Mouse (Mus musculus): ENCODE measurements around the gene Adamtsl1. TPM values are rescaled to one million over a fixed set of nuclear protein-coding genes. Genes with fewer than 3 reads are reported as not detected.
A peak's percentile ranks its signal among the peaks of the same experiment; 100 is the strongest.

The Adamtsl1 gene
- polyA plus RNA-seq, 1 experiment: 6.3 TPM

DNA sequence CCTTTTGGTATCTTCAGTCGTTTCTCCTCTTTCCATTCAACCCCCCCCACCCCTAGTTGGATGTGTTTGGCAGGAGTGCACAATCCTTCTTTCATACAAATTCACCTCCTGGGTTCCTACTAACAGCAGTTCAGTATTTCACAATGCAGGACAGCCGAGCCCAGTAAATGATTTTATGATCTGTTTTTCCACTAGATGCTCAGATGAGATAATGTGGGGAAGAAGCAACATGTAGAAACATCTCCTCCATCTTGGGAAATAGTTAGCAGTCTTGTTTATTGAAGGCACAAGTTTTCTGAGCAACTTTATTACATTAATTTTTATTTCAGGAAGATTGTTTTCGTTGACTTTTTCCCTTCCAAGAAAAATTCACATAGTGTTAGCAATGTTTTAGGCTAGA, 40.7 kb downstream of the Adamtsl1 start:
- TF ChIP-seq CTCF (IDR thresholded peaks at IDR 0.05; ENCODE audit: borderline replicate concordance, extremely low read depth, insufficient read depth, insufficient read length) (no peak), POLR2A (IDR thresholded peaks at IDR 0.05; ENCODE audit: borderline replicate concordance, extremely low read depth, insufficient read depth, insufficient read length, poor library complexity, severe bottlenecking) (no peak)
- DNase-seq (ENCODE audit: low read depth): peak; percentile 22

DNA sequence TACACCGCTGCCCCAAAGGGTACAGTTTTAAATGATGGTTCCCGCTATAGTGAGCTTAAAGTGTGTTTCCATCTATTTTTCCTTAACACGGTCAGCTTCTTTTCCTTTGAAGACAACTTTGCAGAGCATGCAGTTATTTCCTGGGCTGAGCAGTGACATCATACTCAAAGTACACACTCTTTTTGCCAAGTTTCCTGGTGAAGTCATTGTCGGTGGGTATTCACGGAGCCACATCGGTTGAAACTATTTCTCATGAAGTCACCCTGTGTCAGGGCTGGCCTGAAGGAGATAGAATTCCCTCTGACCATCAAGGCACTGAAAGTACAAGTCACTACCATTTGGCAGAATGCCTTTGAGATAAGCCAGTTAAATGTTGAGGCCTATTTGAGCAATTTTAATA, 45.8 kb downstream of the Adamtsl1 start:
- TF ChIP-seq CTCF (IDR thresholded peaks at IDR 0.05; ENCODE audit: borderline replicate concordance, extremely low read depth, insufficient read depth, insufficient read length): no peak
- no peak for DNase-seq (ENCODE audit: low read depth)

DNA sequence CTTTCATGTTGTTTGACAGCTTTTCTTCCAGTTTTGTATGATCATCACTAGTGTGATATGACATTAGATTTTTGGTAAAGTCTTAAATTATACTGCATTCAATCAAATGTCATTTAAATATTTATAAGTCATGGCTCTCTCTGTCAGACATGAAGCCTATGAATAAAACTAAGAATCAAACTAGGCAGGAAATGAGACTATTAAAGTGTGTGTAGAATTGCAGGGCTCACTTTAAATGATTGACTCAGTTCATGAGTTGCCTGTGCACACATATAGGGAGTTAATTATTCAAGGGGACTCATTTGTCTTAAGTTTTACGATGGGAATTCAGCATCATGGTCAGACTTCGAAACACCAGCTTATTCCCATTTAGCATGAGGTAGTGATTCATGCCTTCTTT, 71.5 kb downstream of the Adamtsl1 start:
- TF ChIP-seq CTCF (IDR thresholded peaks at IDR 0.05; ENCODE audit: borderline replicate concordance, extremely low read depth, insufficient read depth, insufficient read length) (no peak), POLR2A (IDR thresholded peaks at IDR 0.05; ENCODE audit: borderline replicate concordance, extremely low read depth, insufficient read depth, insufficient read length, poor library complexity, severe bottlenecking) (no peak)
- DNase-seq (ENCODE audit: low read depth): peak; percentile 12

DNA sequence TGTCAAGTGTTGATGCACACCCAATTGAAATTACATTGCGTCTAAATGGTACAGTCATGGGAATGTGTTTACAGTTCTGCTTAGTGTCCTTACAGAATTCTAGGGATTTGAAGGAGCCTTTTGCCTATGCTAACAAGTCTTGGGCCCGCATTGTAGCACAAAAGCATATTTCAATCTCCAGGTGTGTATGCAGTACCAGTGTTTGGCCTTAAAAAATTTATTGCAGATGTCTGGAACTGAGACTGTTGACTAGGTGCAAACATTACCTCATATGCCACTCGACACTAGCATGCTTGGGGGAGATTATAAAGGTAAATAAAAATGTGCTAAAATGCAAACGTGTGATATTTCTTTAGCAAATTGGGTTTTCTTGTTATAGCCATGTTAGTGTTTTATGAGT, 75.0 kb downstream of the Adamtsl1 start:
- no peak for TF ChIP-seq CTCF (IDR thresholded peaks at IDR 0.05; ENCODE audit: borderline replicate concordance, extremely low read depth, insufficient read depth, insufficient read length)
- TF ChIP-seq POLR2A (IDR thresholded peaks at IDR 0.05; ENCODE audit: borderline replicate concordance, extremely low read depth, insufficient read depth, insufficient read length, poor library complexity, severe bottlenecking): no peak
- no peak for DNase-seq (ENCODE audit: low read depth)

DNA sequence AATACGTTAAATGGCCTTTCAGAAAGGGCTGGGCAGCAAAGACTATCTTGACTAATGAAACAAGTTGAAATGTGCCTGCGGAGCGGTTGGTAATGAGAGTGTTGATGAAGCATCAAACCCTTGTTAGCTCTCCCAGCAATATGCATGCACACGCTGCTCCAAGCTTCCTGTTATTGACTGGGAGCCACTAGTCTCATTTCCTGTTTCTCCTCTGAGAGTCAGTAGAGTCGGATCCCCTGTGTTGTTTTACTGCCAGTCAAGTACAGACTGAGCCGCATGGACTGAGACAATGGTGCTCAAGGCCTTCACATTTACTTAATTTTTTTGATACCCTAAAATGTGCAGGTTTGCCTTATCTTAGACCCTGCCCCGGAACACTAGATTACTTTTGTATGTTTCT, 77.1 kb downstream of the Adamtsl1 start:
- TF ChIP-seq POLR2A (IDR thresholded peaks at IDR 0.05; ENCODE audit: borderline replicate concordance, extremely low read depth, insufficient read depth, insufficient read length, poor library complexity, severe bottlenecking): no peak
- no peak for TF ChIP-seq CTCF (IDR thresholded peaks at IDR 0.05; ENCODE audit: borderline replicate concordance, extremely low read depth, insufficient read depth, insufficient read length)
- no peak for DNase-seq (ENCODE audit: low read depth)

DNA sequence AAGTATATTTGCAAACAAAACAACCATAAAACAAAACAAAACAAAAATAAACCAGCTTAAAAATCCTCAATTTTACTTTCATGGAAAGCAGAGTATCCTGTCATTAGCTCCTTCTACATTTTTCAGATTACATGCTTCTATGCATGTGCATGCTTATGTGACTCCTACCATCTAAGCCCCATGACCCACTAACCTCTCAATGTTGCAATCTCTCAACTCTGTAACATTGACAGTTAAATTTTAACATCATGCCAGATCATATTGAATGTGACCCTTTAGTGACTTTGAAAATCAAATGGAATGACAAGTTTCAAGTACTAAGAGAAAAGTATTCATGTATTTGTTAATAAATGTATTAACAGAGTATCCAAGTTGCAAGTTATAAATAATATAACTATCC, 80.2 kb downstream of the Adamtsl1 start:
- DNase-seq (ENCODE audit: low read depth): no peak
- TF ChIP-seq CTCF (IDR thresholded peaks at IDR 0.05; ENCODE audit: borderline replicate concordance, extremely low read depth, insufficient read depth, insufficient read length) (no peak), POLR2A (IDR thresholded peaks at IDR 0.05; ENCODE audit: borderline replicate concordance, extremely low read depth, insufficient read depth, insufficient read length, poor library complexity, severe bottlenecking) (no peak)

DNA sequence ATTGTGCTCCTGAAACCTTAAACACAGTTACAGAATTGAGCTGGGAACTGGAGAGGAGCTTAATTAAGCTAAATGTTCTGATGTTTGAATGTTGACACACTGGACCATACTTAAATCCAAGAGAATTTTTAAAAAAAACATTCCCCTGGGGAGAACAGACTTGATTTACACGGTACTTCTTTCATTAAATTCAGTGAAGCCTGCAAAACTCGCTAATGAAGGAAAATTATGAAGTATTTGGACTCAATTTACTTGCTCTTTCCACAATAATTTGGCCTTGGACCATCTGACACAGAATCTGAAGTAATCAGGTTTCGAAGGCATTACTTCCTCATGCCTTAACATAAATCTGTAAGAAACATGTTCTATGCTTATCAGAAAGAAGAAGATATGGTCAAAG, 99.4 kb downstream of the Adamtsl1 start:
- no peak for DNase-seq (ENCODE audit: low read depth)
- TF ChIP-seq CTCF (IDR thresholded peaks at IDR 0.05; ENCODE audit: borderline replicate concordance, extremely low read depth, insufficient read depth, insufficient read length) (no peak), POLR2A (IDR thresholded peaks at IDR 0.05; ENCODE audit: borderline replicate concordance, extremely low read depth, insufficient read depth, insufficient read length, poor library complexity, severe bottlenecking) (no peak)

DNA sequence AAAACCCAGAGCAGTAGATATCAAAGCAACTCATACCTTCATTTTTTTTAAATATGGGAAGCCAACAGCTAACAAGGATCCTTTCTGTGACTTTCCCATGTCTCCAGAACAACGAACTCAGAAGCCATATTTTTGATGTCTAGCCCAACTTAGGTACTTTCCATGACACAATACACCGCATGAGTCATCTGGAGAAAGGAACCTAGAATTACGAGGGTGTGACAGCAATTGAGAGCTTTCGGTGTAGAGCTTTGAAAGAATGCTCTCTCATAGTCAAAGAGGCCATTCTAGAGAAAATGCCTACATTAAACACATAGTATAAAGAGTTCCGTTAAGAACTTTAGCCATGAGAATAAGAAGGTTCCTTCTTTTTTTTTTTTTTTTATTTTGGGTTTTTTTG, 104.8 kb downstream of the Adamtsl1 start:
- TF ChIP-seq POLR2A (IDR thresholded peaks at IDR 0.05; ENCODE audit: borderline replicate concordance, extremely low read depth, insufficient read depth, insufficient read length, poor library complexity, severe bottlenecking) (no peak), CTCF (IDR thresholded peaks at IDR 0.05; ENCODE audit: borderline replicate concordance, extremely low read depth, insufficient read depth, insufficient read length) (no peak)
- no peak for DNase-seq (ENCODE audit: low read depth)

DNA sequence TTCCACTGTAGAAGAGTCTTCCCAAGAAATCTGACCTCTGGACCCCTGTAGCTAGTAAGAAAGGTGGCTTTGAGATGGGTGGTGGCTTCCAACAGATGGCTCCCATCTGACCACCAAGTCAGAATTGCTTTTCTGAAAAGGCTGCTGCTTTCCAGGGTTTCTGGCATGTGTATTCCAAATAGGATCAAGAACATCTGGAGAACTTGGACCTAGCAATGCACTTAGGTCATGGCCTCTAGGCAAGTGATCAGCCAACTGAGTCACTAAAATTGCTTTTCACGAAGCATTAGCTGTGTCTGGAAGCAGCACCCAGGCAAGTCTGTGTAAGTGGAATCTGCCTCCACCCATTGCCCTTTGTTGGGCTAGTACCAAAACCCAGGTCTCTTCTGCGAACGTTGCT, 105.3 kb downstream of the Adamtsl1 start:
- no peak for TF ChIP-seq POLR2A (IDR thresholded peaks at IDR 0.05; ENCODE audit: borderline replicate concordance, extremely low read depth, insufficient read depth, insufficient read length, poor library complexity, severe bottlenecking)
- no peak for TF ChIP-seq CTCF (IDR thresholded peaks at IDR 0.05; ENCODE audit: borderline replicate concordance, extremely low read depth, insufficient read depth, insufficient read length)
- DNase-seq (ENCODE audit: low read depth): no peak

DNA sequence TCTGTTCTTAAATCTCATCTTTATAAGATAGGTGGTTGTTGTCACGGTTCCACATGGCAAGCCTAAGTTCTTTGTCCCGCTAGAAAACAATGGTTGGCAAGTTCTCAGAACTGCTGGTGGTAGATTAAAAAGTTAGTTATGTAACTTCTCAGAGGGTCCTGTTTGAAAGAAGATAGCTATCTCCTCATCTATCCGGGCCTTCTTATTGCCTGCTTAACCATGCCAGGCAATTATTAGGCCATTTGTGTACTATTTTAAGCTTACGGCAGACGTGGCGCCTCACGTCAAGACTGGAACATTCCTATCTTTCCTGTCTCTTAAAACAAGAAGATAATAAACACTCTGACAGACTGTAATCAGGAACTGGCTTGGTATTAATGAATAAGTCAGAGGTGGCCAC, 115.4 kb downstream of the Adamtsl1 start:
- TF ChIP-seq CTCF (IDR thresholded peaks at IDR 0.05; ENCODE audit: borderline replicate concordance, extremely low read depth, insufficient read depth, insufficient read length) (no peak), POLR2A (IDR thresholded peaks at IDR 0.05; ENCODE audit: borderline replicate concordance, extremely low read depth, insufficient read depth, insufficient read length, poor library complexity, severe bottlenecking) (no peak)
- DNase-seq (ENCODE audit: low read depth): no peak

DNA sequence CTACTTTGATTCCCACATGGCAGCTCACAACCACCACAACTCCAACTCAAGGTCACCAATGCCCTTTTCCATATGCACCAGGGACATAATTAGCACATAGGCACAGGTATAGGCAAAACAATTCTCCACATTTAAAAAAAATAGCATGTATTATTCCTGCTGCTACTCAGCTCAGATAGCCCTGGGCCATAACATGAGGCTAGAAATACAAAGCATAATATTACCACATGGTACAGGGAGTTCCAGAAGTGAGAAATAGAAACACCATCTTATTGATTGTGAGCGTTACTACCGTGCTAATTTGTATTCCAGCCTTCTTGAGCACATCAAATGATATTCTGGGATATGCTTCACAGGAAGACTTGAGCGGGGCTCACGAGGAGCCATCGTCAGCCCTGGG, 155.3 kb downstream of the Adamtsl1 start:
- TF ChIP-seq CTCF (IDR thresholded peaks at IDR 0.05; ENCODE audit: borderline replicate concordance, extremely low read depth, insufficient read depth, insufficient read length) (no peak), POLR2A (IDR thresholded peaks at IDR 0.05; ENCODE audit: borderline replicate concordance, extremely low read depth, insufficient read depth, insufficient read length, poor library complexity, severe bottlenecking) (no peak)
- no peak for DNase-seq (ENCODE audit: low read depth)

DNA sequence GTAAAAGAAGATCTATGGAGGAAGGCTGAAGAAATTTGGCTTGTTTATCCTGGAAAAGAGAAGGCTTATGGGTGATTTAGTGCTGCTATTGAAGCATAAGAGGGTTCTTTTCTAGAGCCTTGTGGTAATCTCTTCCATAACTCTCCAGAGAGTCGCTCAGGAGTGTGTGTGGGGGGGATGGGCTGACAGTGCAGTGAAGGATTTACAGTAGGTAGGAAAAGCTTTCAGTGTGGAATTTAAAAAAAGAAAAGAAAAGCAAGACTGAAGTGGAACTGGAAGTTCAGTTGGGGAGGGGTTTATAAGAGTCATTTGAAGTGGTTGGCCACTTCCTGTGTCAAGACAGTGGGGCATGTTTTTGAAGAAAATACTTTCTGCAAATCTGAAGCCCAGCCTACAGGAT, 155.8 kb downstream of the Adamtsl1 start:
- DNase-seq (ENCODE audit: low read depth): no peak
- no peak for TF ChIP-seq POLR2A (IDR thresholded peaks at IDR 0.05; ENCODE audit: borderline replicate concordance, extremely low read depth, insufficient read depth, insufficient read length, poor library complexity, severe bottlenecking)
- TF ChIP-seq CTCF (IDR thresholded peaks at IDR 0.05; ENCODE audit: borderline replicate concordance, extremely low read depth, insufficient read depth, insufficient read length): no peak

DNA sequence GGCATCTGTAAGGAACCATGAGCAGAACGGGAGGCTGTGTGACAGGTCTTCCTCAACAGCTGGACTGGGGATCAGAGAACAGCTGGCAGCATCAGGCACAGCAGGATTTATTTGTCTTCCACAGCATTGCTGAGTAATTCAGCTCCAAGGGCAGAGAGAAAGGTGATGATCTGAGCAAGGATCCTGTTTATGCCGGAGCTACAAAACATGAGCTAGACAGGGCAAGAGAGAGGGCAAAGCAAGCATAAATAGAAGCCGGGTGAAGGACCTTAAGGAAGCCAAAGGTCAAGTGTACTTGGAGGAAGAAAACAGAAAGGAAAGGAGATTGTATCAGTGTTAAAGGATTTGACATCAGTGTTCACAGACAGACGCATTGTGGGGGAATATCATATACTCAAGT, 158.3 kb downstream of the Adamtsl1 start:
- TF ChIP-seq POLR2A (IDR thresholded peaks at IDR 0.05; ENCODE audit: borderline replicate concordance, extremely low read depth, insufficient read depth, insufficient read length, poor library complexity, severe bottlenecking): no peak
- TF ChIP-seq CTCF (IDR thresholded peaks at IDR 0.05; ENCODE audit: borderline replicate concordance, extremely low read depth, insufficient read depth, insufficient read length): no peak

More for the DNA sequence above, 158.3 kb downstream of the Adamtsl1 start:
- no peak for DNase-seq (ENCODE audit: low read depth)

Data from brain, embryonic 14.5 days (tissue).